Mouse (Mus musculus) myocyte (in vitro differentiated cells): ENCODE data around the gene Bdp1.

Experiments
- CEBPB ChIP-seq: IDR thresholded peaks from 2 replicates; pipeline ENCODE4 v1.6.1; 2011; ENCODE audit warnings: mild to moderate bottlenecking, moderate library complexity; ENCODE audit not compliant: poor library complexity, insufficient read depth, severe bottlenecking
- E2F4 ChIP-seq: IDR thresholded peaks from one replicate; pipeline ENCODE4 v1.6.1; 2011; ENCODE audit warnings: mild to moderate bottlenecking, control low read depth, moderate library complexity; ENCODE audit not compliant: insufficient read depth
- MAX ChIP-seq: IDR thresholded peaks from one replicate; pipeline ENCODE4 v1.6.1; 2011; ENCODE audit warnings: low read depth, mild to moderate bottlenecking, control low read depth
- MYOD1 ChIP-seq, 3 experiments: IDR thresholded peaks; one replicate each; pipeline ENCODE4 v1.6.1; 2011; ENCODE audit warnings: control low read depth in 2 of 3, low read depth in 2 of 3, mild to moderate bottlenecking in 2 of 3, moderate library complexity in 1 of 3; ENCODE audit not compliant: insufficient read length in 2 of 3, control insufficient read depth in 1 of 3
- MYOG ChIP-seq, 3 experiments: IDR thresholded peaks; one replicate each; pipeline ENCODE4 v1.6.1; 2011; ENCODE audit warnings: control low read depth in 2 of 3, low read depth in 2 of 3, mild to moderate bottlenecking in 2 of 3; ENCODE audit not compliant: insufficient read length in 2 of 3, control insufficient read depth in 1 of 3, insufficient read depth in 1 of 3
- POLR2A ChIP-seq: IDR thresholded peaks from one replicate; pipeline ENCODE4 v1.6.1; 2011; ENCODE audit warnings: low read depth, mild to moderate bottlenecking, control low read depth, moderate library complexity; ENCODE audit not compliant: insufficient read length
- POLR2AphosphoS2 ChIP-seq: IDR thresholded peaks from one replicate; pipeline ENCODE4 v1.6.1; 2011; ENCODE audit warnings: low read depth, control low read depth; ENCODE audit not compliant: insufficient read length
- TCF12 ChIP-seq: IDR thresholded peaks from one replicate; pipeline ENCODE4 v1.6.1; 2011; ENCODE audit warnings: mild to moderate bottlenecking, control low read depth; ENCODE audit not compliant: poor library complexity, insufficient read depth, severe bottlenecking
- TCF3 ChIP-seq: IDR thresholded peaks from one replicate; pipeline ENCODE4 v1.6.1; 2011; ENCODE audit warnings: low read depth, control low read depth; ENCODE audit not compliant: insufficient read length
- USF1 ChIP-seq: IDR thresholded peaks from one replicate; pipeline ENCODE4 v1.6.1; 2011; ENCODE audit warnings: low read depth, mild to moderate bottlenecking, control low read depth, moderate library complexity

DNA sequence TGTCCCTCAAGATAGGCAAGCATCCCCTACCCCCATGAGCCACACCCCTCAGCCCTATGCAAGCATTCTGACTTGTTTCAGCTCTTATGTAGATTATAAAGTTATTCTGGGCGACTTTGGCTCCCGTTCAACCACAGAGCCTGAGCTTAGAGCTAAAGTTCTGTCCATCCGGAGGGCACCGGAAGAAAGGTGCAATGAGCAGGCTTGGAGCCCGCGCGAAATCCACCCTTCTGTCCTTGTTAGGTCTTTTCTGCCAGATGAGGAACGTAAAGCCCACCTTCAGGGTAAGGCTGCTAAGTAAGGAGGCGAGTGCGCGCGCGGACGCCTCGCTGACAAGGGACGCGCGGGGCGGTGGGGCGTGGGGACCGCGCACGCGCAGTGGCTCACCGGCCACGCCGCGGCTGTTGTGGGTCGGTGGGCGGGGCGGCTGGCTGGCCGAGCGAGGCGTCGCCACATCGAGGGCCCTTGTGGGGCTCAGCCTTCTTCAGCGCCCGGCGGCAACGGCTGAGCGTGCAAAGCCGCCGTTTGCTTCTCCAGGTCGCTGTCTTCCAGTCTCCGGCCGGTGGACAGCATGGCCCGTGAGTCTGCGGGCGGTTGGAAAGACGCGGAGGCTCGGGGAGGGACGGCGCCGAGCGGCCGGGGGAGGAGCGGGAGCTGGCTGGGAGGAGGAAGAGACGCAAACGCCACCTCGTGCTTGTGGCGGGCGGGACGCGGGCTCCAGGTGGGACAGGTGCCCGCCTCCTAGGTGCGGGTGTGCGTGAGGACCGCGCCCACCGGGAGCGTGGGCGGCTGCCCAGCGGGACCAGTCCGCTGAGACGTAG, 4.0 kb upstream of the Bdp1 start, which contains the start of gene Serf1:
- TF ChIP-seq POLR2A = peak; percentile 85
- no peak for TF ChIP-seq CEBPB
- no peak for TF ChIP-seq E2F4
- no peak for TF ChIP-seq TCF12
- no peak for TF ChIP-seq MAX
- TF ChIP-seq USF1 = no peak
- TF ChIP-seq MYOD1 (IDR thresholded peaks at IDR 0.05; ENCODE audit: control insufficient read depth in 1 of 3, insufficient read length in 2 of 3, low read depth in 2 of 3) = peak in 1 of 3 experiments; percentile 69
- peak; percentile 84 for TF ChIP-seq POLR2AphosphoS2
- no peak for TF ChIP-seq TCF3
- TF ChIP-seq MYOG (IDR thresholded peaks at IDR 0.05; ENCODE audit: control insufficient read depth in 1 of 3, insufficient read depth in 1 of 3, insufficient read length in 2 of 3, low read depth in 2 of 3) = peak in 2 of 3 experiments; percentile 36 to 52
